Mouse (Mus musculus): Measurements from ENCODE around the gene Mapk12.

Mapk12 gene

GRCm38 (mm10) chr15:89140659-89141252, at the start of gene Mapk12:
Gene Mapk12, minus strand, starts transcription at chr15:89140703.
- DNase-seq (ENCODE audit: low read depth, low spot score): peak; percentile 76

- no peak for DNase-seq (ENCODE audit: low read depth, low spot score)
These were observed 44.4 kb upstream of the Mapk12 start for GRCm38 (mm10) chr15:89184937-89185227.

- DNase-seq (ENCODE audit: low read depth, low spot score): no peak
These were observed 43.8 kb upstream of the Mapk12 start for GRCm38 (mm10) chr15:89184141-89184936.

GRCm38 (mm10) chr15:89182842-89183241, 42.3 kb upstream of the Mapk12 start:
- DNase-seq (ENCODE audit: low read depth, low spot score): no peak

- peak; percentile 59 for DNase-seq (ENCODE audit: low read depth, low spot score)
These were observed 41.8 kb upstream of the Mapk12 start for GRCm38 (mm10) chr15:89182328-89182741.

GRCm38 (mm10) chr15:89181561-89182270, 41.2 kb upstream of the Mapk12 start:
- no peak for DNase-seq (ENCODE audit: low read depth, low spot score)

GRCm38 (mm10) chr15:89180571-89181229, 40.2 kb upstream of the Mapk12 start, which contains the start of gene Plxnb2:
Gene Plxnb2, minus strand, starts transcription at chr15:89180788.
- peak; percentile 94 for DNase-seq (ENCODE audit: low read depth, low spot score)

GRCm38 (mm10) chr15:89180081-89180541, 39.6 kb upstream of the Mapk12 start:
- DNase-seq (ENCODE audit: low read depth, low spot score): no peak

- DNase-seq (ENCODE audit: low read depth, low spot score): no peak
These were observed 39.1 kb upstream of the Mapk12 start for GRCm38 (mm10) chr15:89179630-89179964.

GRCm38 (mm10) chr15:89178954-89179629, 38.6 kb upstream of the Mapk12 start:
- DNase-seq (ENCODE audit: low read depth, low spot score): peak; percentile 97

GRCm38 (mm10) chr15:89178260-89178860, 37.9 kb upstream of the Mapk12 start:
- no peak for DNase-seq (ENCODE audit: low read depth, low spot score)

GRCm38 (mm10) chr15:89177576-89178259, 37.2 kb upstream of the Mapk12 start:
- DNase-seq (ENCODE audit: low read depth, low spot score): no peak

- DNase-seq (ENCODE audit: low read depth, low spot score): peak; percentile 88
These were observed 36.6 kb upstream of the Mapk12 start for GRCm38 (mm10) chr15:89177121-89177520.

GRCm38 (mm10) chr15:89175411-89176155, 35.1 kb upstream of the Mapk12 start:
- DNase-seq (ENCODE audit: low read depth, low spot score): no peak

- DNase-seq (ENCODE audit: low read depth, low spot score): no peak
These were observed 34.4 kb upstream of the Mapk12 start for GRCm38 (mm10) chr15:89174889-89175339.

GRCm38 (mm10) chr15:89173906-89174214, 33.4 kb upstream of the Mapk12 start:
- DNase-seq (ENCODE audit: low read depth, low spot score): peak; percentile 59

- no peak for DNase-seq (ENCODE audit: low read depth, low spot score)
These were observed 32.8 kb upstream of the Mapk12 start for GRCm38 (mm10) chr15:89173024-89173905.

GRCm38 (mm10) chr15:89172276-89172935, 31.9 kb upstream of the Mapk12 start:
- no peak for DNase-seq (ENCODE audit: low read depth, low spot score)
